Mouse (Mus musculus) layer of hippocampus, adult 2 months (tissue): ENCODE data around the gene Mep1a. TPM values are rescaled to one million over a fixed set of nuclear protein-coding genes. Genes with fewer than 3 reads are reported as not detected.
A peak's percentile ranks its signal among the peaks of the same experiment; 100 is the strongest.

Experiments used
- DNase-seq, 2 experiments: peaks; one replicate each; pipeline ENCODE4 v3.0.0; 2022; ENCODE audit warnings: low spot score in 2 of 2
- H3K27ac ChIP-seq: fragments of 200-600 bp; 2 replicates; pipeline ENCODE4 v1.8.1; 2022
- H3K4me3 ChIP-seq: fragments of 200-600 bp; 2 replicates; pipeline ENCODE4 v1.8.1; 2022; ENCODE audit warnings: mild to moderate bottlenecking
- CTCF ChIP-seq: fragments of 200-600 bp; conservative IDR thresholded peaks from 2 replicates; pipeline ENCODE4 v1.8.1; 2022; ENCODE audit warnings: antibody characterized with exemption, mild to moderate bottlenecking, moderate library complexity
- total RNA-seq, 2 experiments: library from RNA; stranded (reverse); gene quantifications; 2 replicates each; pipeline ENCODE4 v1.2.3; 2021

Mep1a gene
- total RNA-seq, 2 experiments from 2014 or later = not detected

- peak; percentile 85 for TF ChIP-seq CTCF
- no peak overlapping the region for H3K4me3 ChIP-seq
- no peak overlapping the region for H3K27ac ChIP-seq
- peak; percentile 61 to 73 for DNase-seq
Observed at GRCm38 (mm10) chr17:43460245-43461181, 42.1 kb downstream of the Mep1a start.

GRCm38 (mm10) chr17:43459737-43460230 is 42.8 kb downstream of the Mep1a start:
- DNase-seq = no peak
- Histone ChIP-seq H3K4me3 (no peak overlapping the region), H3K27ac (no peak overlapping the region)
- no peak for TF ChIP-seq CTCF

GRCm38 (mm10) chr17:43458598-43458997 is 44.0 kb downstream of the Mep1a start:
- Histone ChIP-seq H3K27ac (no peak overlapping the region), H3K4me3 (no peak overlapping the region)
- TF ChIP-seq CTCF = peak; percentile 84
- DNase-seq = peak; percentile 31 to 68

- no peak for TF ChIP-seq CTCF
- no peak overlapping the region for H3K27ac ChIP-seq
- no peak overlapping the region for H3K4me3 ChIP-seq
- DNase-seq = no peak
Observed at GRCm38 (mm10) chr17:43451216-43451615, 51.4 kb downstream of the Mep1a start.

GRCm38 (mm10) chr17:43434485-43434884 is 68.1 kb downstream of the Mep1a start:
- H3K27ac ChIP-seq = no peak overlapping the region
- no peak for TF ChIP-seq CTCF
- DNase-seq = no peak

GRCm38 (mm10) chr17:43431692-43432091 is 70.9 kb downstream of the Mep1a start:
- TF ChIP-seq CTCF = no peak

More at GRCm38 (mm10) chr17:43434485-43434884, 68.1 kb downstream of the Mep1a start:
- H3K4me3 ChIP-seq = no peak overlapping the region

More at GRCm38 (mm10) chr17:43431692-43432091, 70.9 kb downstream of the Mep1a start:
- no peak overlapping the region for H3K27ac ChIP-seq
- no peak overlapping the region for H3K4me3 ChIP-seq
- no peak for DNase-seq

Other genes with a start within 250 kb of the Mep1a start
- gene Adgrf1, start 232.5 kb downstream of the Mep1a start, total RNA-seq = not detected
- 10 to 100 TPM; 29.7 to 30.9 TPM for gene Adgrf5, start 142.4 kb downstream of the Mep1a start, total RNA-seq
- under 1 TPM; 0.37 to 0.38 TPM for gene Ankrd66, start 40.8 kb upstream of the Mep1a start, total RNA-seq
- gene Pla2g7, start 65.3 kb upstream of the Mep1a start, total RNA-seq = 100 to 1,000 TPM; 106 to 116 TPM
- gene Tdrd6, start 127.5 kb upstream of the Mep1a start, total RNA-seq = 1 to 10 TPM in 1 of 2 experiments, under 1 TPM in 1; 0.36 to 1.0 TPM
- gene Slc25a27, start 164.4 kb upstream of the Mep1a start, total RNA-seq = 10 to 100 TPM; 38.0 to 42.9 TPM
- gene Cyp39a1, start 164.6 kb upstream of the Mep1a start, total RNA-seq = 1 to 10 TPM in 1 of 2 experiments, under 1 TPM in 1; 0.79 to 1.1 TPM